Mouse (Mus musculus) embryonic fibroblast, embryonic 13.5 days (primary cell): ENCODE measurements around the gene Apoc4.

Source experiments
- CTCF ChIP-seq: IDR thresholded peaks from 2 replicates; pipeline ENCODE4 v1.5.1; 2011; ENCODE audit warnings: mild to moderate bottlenecking, control low read depth, low read length, moderate library complexity, borderline replicate concordance; ENCODE audit not compliant: insufficient read depth
- POLR2A ChIP-seq: IDR thresholded peaks from 2 replicates; pipeline ENCODE4 v1.6.1; 2011; ENCODE audit warnings: low read depth, mild to moderate bottlenecking, control low read depth, low read length, moderate library complexity

- TF ChIP-seq CTCF (no peak), POLR2A (no peak)
Observed at GRCm38 (mm10) chr7:19699827-19700148, 18.5 kb upstream of the Apoc4 start.
